Mouse (Mus musculus) brain, embryonic 18.5 days (tissue): Measurements from ENCODE around the gene Mcm2.

ENCODE experiments used
- DNase-seq: peaks from one replicate; pipeline ENCODE4 v3.0.0-alpha.2; 2012; ENCODE audit warnings: low read depth, low spot score

Mcm2 gene

DNA sequence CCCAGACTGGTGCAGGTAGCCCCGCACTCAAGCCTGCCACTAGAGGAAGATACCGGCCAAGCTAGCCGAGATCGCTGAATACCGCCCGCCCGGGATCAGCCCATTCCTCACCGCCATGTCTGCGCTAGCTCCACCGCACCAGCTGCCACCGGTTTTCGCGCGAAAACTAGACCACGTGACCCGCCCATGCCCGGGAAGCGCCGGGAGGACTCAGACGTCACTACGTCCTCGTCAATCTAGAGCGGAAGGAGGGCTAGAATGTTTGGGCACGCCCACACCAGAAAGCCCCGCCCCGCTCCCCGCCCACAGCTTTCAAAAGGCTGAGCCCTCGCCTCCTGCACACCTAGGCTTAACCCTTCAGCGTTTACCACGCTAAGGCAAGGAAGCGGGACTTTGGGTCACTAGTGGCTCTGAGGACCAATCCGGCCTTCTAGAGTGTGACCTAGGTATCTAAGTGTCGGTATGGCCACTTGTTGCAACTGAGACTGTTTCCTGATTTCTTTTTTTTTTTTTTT, at the start of gene Mcm2:
Gene Mcm2, minus strand, starts transcription at position 247 of the 515 bp plus-strand sequence.
- peak; percentile 84 for DNase-seq

DNA sequence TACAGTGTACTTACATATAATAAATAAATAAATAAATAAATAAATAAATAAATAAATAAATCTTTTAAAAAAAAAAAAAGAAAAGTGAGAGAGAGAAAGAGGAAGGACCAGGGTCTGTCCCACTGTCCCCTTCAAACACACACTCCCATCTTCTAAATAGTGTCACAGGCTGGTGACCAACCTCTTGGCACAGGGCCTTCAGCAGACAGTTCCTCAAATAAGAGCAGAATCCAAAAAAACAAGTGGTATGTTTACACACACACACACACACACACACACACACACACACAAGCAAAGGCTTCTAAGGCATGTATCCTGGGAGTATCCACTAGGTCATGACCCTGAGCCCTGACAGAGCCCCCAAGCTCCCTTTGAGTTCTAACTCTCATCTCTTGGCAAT, 49.2 kb upstream of the Mcm2 start:
- no peak for DNase-seq

GRCm38 (mm10) chr6:88946442-88946841, 47.9 kb upstream of the Mcm2 start:
- DNase-seq = no peak

DNA sequence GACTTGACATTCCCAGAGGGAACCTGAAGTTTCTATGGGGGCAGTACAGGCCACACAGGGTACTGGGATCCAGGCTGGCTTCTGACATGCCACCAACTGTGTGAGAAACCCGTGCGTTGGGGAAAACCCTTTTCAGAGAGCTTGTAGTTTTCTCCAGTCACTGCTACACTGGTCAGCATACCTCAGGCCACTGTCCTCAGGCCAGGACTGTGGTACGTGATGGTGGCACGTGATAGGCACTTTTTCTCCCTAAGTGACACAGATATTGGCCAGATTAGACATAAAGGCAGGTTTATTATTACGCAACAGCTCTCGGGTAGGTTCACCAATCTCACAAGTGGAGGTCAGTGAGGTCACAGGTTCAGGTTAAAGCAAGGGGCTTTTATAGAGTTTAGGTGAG, 45.1 kb upstream of the Mcm2 start:
- no peak for DNase-seq

GRCm38 (mm10) chr6:88942595-88942994, 44.0 kb upstream of the Mcm2 start:
- peak; percentile 76 for DNase-seq

- no peak for DNase-seq
Observed at GRCm38 (mm10) chr6:88941628-88942027, 43.0 kb upstream of the Mcm2 start.

GRCm38 (mm10) chr6:88940090-88940916, 41.7 kb upstream of the Mcm2 start:
- no peak for DNase-seq

- DNase-seq = no peak
Observed at GRCm38 (mm10) chr6:88939281-88940089, 40.9 kb upstream of the Mcm2 start.

DNA sequence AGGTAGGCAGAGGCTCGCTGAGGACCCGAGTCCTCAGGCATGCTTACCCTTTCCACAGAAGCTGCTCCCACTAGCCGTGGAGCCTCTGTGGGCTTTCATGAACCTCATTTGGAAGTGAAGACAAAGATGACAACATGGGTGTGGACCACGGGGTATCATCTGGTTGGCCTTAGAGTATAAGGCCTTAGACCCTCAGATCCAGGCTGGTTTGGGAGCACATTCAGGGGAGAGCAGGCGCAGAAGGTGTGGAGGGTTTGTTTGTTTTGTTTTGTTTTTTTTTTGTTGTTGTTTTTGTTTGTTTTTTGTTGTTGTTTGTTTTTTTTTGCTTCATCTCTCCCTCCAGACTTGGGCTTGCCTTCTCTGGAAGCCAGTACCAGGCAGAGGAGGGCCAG, 40.1 kb upstream of the Mcm2 start:
- no peak for DNase-seq

DNA sequence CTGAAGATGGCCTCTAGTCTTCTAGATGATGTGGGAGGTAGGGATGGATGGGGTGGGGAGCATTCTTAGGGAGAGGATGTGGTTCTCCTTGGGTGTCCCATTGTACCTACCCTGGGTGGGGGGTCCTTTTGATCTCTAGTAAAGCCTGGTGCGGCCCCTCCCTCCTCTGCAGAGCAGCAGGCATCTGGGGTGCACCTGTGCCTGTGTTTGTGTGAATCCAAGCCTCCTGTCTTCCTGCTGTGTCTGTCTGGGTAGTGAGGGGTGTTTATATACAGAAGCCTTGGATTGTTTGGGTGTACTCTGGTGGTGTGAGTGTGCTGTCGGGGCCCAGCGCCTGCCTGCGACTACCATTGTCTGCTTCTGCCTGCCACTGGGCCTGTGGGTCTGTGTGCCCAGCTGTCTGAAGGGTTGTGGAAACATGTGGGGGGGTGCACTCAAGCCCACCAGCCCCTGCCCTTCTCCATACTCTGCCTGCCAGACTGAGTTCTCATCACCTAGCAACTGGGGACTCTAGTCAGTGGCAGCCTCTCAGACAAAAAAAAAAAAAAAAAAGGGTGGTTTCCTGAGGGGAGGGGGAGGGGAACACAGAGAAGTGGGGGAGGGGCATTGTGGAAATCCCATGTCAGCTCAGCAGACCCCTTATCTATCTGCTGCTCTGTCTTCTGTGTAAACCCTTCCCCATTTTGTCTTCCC, 39.5 kb upstream of the Mcm2 start:
- no peak for DNase-seq

GRCm38 (mm10) chr6:88937214-88937549, 38.6 kb upstream of the Mcm2 start:
- DNase-seq = no peak

- no peak for DNase-seq
Observed at GRCm38 (mm10) chr6:88936342-88937213, 38.0 kb upstream of the Mcm2 start.

GRCm38 (mm10) chr6:88935735-88936276, 37.2 kb upstream of the Mcm2 start:
- DNase-seq = no peak

DNA sequence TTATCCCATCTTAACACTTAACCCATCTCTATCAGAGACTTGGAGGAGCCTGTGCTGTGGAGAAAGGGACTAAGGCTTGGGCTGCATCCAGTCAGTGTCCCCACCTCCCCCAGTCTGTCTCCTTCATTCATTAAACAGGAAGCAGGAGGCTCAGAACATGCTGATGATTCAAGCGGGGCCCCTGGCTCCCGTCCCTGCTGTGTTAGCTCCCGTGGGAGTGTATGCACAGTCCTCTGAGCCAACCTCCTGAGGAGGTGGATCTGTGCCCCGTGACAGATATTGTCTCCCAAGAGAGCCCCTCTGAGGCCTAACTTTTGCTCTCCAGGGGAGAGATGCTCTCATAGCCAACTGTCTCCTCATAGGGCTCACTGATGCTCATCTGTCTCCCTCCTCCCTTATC, 36.2 kb upstream of the Mcm2 start:
- DNase-seq = no peak

GRCm38 (mm10) chr6:88934132-88934531, 35.6 kb upstream of the Mcm2 start:
- no peak for DNase-seq

- DNase-seq = no peak
Observed at GRCm38 (mm10) chr6:88931449-88931848, 32.9 kb upstream of the Mcm2 start.

DNA sequence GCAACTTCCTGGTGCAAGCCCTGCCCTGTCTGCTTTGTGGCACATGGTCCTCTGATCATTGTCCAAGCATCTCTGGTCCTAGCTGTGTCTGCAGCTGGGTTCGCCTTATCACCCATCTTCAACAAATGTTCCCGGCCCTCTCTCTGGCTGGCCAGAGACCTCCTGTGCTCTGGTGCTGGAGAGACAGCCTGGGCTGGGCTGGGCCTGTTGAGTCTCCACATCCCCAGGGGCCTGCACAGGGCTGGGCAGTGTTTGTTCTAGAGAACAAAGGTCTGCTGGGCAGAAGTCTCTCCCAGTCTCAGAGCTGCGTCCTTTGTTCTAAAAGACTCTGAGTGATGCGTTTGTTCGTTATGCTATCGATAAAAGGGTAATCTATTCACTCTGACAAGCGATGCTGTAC, 31.5 kb upstream of the Mcm2 start:
- no peak for DNase-seq

GRCm38 (mm10) chr6:88929451-88929850, 30.9 kb upstream of the Mcm2 start:
- DNase-seq = no peak

DNA sequence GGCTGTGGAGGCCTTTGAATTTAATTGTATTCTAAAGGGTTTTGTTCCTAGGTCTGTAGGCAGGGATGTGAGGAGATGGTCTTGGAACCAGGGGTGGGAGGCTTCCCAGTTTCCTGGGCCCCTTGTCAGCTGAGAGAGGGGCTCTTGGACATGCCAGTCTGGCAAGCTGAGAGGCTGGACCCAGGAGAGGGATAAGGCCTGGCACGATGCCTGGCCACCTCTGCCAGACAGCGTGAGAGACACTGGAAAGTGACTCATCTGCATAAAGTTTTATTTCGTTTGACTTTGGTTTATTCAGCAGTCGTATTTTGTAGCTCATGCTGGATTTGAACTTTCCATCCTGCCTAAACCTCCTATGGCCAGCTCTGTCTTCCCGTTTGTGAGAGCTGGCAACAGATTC, 30.0 kb upstream of the Mcm2 start:
- DNase-seq = no peak

- DNase-seq = no peak
Observed at GRCm38 (mm10) chr6:88928026-88928425, 29.4 kb upstream of the Mcm2 start.

- DNase-seq = no peak
Observed at GRCm38 (mm10) chr6:88927595-88927994, 29.0 kb upstream of the Mcm2 start.
